Mouse (Mus musculus) left cerebral cortex, postnatal 10 days (tissue): ENCODE measurements at regions not wholly inside any gene's neighbourhood (a gene's known extent, or its start where the extent isn't known, plus 50 kb on each side); places are given as distances from the start of the nearest gene placed in this dataset.

Source experiments
- DNase-seq, 2 experiments: peaks; one replicate each; pipeline ENCODE4 v3.0.0; 2021 to 2022; ENCODE audit warnings: low spot score in 2 of 2, mixed read lengths in 1 of 2; ENCODE audit errors: extremely low spot score in 1 of 2
- intact Hi-C: fragments of 180-260 bp; cut with DNase I; formaldehyde crosslinking; loops from one replicate; pipeline ENCODE4 v1.15.1; 2025

DNA sequence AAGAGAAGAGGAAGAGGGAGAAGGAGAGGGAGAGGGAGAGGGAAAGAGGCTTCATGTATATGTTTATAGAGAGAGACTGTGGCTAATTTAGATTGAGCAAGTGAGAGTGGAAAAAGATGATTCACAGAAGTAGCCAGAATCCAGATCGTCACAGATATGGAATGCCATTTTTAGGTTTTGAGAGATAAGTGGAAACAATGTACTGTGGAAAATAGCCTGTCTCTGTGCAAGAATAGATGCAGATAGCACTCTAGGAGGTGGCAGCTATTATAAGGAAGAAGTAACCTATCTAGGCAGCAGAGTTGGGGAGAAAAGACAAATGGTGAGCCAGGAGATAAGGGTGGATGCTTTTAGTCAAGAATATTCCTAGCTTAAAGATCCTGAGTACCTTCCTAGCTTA is 536.5 kb downstream of the Otol1 start:
- intact Hi-C loops, result no loop called here
- peak in 1 of 2 experiments; percentile 19 for DNase-seq

GRCm38 (mm10) chr3:70557821-70558220 is 550.4 kb downstream of the Otol1 start:
- DNase-seq, result no peak
- intact Hi-C loops, result no loop called here

- DNase-seq, result no peak
- intact Hi-C loops, result no loop called here
These were observed 558.9 kb downstream of the Otol1 start for GRCm38 (mm10) chr3:70566140-70566857.

GRCm38 (mm10) chr3:70594785-70595184 is 587.4 kb downstream of the Otol1 start:
- DNase-seq, result no peak
- intact Hi-C loops, result no loop called here
